Mouse (Mus musculus): ENCODE data around the gene Akap6.

Akap6 gene

GRCm38 (mm10) chr12:52850332-52851036, 151.3 kb downstream of the Akap6 start:
- no peaks in the 10 kb centered on the region for H3K9me3 ChIP-seq (ENCODE audit: low read length)
- H3K36me3 ChIP-seq (ENCODE audit: insufficient read depth, low read length) = no peaks in the 10 kb centered on the region
- H3K4me1 ChIP-seq (replicated peaks; ENCODE audit: low read depth, low read length) = no peaks in the 10 kb centered on the region
- H3K4me3 ChIP-seq (replicated peaks; ENCODE audit: low read length) = no peak overlapping the region
- no peaks in the 10 kb centered on the region for H3K27me3 ChIP-seq (ENCODE audit: insufficient read depth, low read length)
- TF ChIP-seq POU5F1 (IDR thresholded peaks at IDR 0.05; ENCODE audit: borderline replicate concordance, low read length) = no peak
- TF ChIP-seq CTCF (conservative IDR thresholded peaks at IDR 0.05; ENCODE audit: low read length) = no peak
- TF ChIP-seq NANOG (IDR thresholded peaks at IDR 0.05; ENCODE audit: borderline replicate concordance, low read length) = no peak

GRCm38 (mm10) chr12:52851221-52851620, 152.0 kb downstream of the Akap6 start:
- Histone ChIP-seq H3K4me1 (replicated peaks; ENCODE audit: low read depth, low read length) (no peaks in the 10 kb centered on the region), H3K9me3 (ENCODE audit: low read length) (no peaks in the 10 kb centered on the region), H3K27me3 (ENCODE audit: insufficient read depth, low read length) (no peaks in the 10 kb centered on the region), H3K4me3 (replicated peaks; ENCODE audit: low read length) (no peak overlapping the region), H3K36me3 (ENCODE audit: insufficient read depth, low read length) (no peaks in the 10 kb centered on the region)
- no peak for TF ChIP-seq POU5F1 (IDR thresholded peaks at IDR 0.05; ENCODE audit: borderline replicate concordance, low read length)
- no peak for TF ChIP-seq NANOG (IDR thresholded peaks at IDR 0.05; ENCODE audit: borderline replicate concordance, low read length)
- TF ChIP-seq CTCF (conservative IDR thresholded peaks at IDR 0.05; ENCODE audit: low read length) = no peak

GRCm38 (mm10) chr12:52854236-52854679, 155.1 kb downstream of the Akap6 start:
- Histone ChIP-seq H3K27me3 (ENCODE audit: insufficient read depth, low read length) (no peaks in the 10 kb centered on the region), H3K4me3 (replicated peaks; ENCODE audit: low read length) (no peak overlapping the region), H3K4me1 (replicated peaks; ENCODE audit: low read depth, low read length) (no peaks in the 10 kb centered on the region), H3K36me3 (ENCODE audit: insufficient read depth, low read length) (no peaks in the 10 kb centered on the region), H3K9me3 (ENCODE audit: low read length) (no peaks in the 10 kb centered on the region)
- TF ChIP-seq NANOG (IDR thresholded peaks at IDR 0.05; ENCODE audit: borderline replicate concordance, low read length) (no peak), POU5F1 (IDR thresholded peaks at IDR 0.05; ENCODE audit: borderline replicate concordance, low read length) (no peak), CTCF (conservative IDR thresholded peaks at IDR 0.05; ENCODE audit: low read length) (no peak)

GRCm38 (mm10) chr12:52856104-52856503, 156.9 kb downstream of the Akap6 start:
- H3K4me3 ChIP-seq (replicated peaks; ENCODE audit: low read length) = no peak overlapping the region
- no peaks in the 10 kb centered on the region for H3K27me3 ChIP-seq (ENCODE audit: insufficient read depth, low read length)
- H3K4me1 ChIP-seq (replicated peaks; ENCODE audit: low read depth, low read length) = no peaks in the 10 kb centered on the region
- TF ChIP-seq POU5F1 (IDR thresholded peaks at IDR 0.05; ENCODE audit: borderline replicate concordance, low read length) = no peak
- no peaks in the 10 kb centered on the region for H3K9me3 ChIP-seq (ENCODE audit: low read length)
- no peaks in the 10 kb centered on the region for H3K36me3 ChIP-seq (ENCODE audit: insufficient read depth, low read length)

GRCm38 (mm10) chr12:52857306-52857705, 158.1 kb downstream of the Akap6 start:
- Histone ChIP-seq H3K4me1 (replicated peaks; ENCODE audit: low read depth, low read length) (no peaks in the 10 kb centered on the region), H3K4me3 (replicated peaks; ENCODE audit: low read length) (no peak overlapping the region), H3K36me3 (ENCODE audit: insufficient read depth, low read length) (no peaks in the 10 kb centered on the region), H3K9me3 (ENCODE audit: low read length) (no peaks in the 10 kb centered on the region), H3K27me3 (ENCODE audit: insufficient read depth, low read length) (no peaks in the 10 kb centered on the region)
- TF ChIP-seq POU5F1 (IDR thresholded peaks at IDR 0.05; ENCODE audit: borderline replicate concordance, low read length) = no peak

GRCm38 (mm10) chr12:52861922-52862321, 162.7 kb downstream of the Akap6 start:
- Histone ChIP-seq H3K27me3 (ENCODE audit: insufficient read depth, low read length) (no peaks in the 10 kb centered on the region), H3K36me3 (ENCODE audit: insufficient read depth, low read length) (no peaks in the 10 kb centered on the region), H3K4me3 (replicated peaks; ENCODE audit: low read length) (no peak overlapping the region), H3K9me3 (ENCODE audit: low read length) (peaks cover 6% of the 10 kb centered on the region; the same call in 1 of the 2 replicates), H3K4me1 (replicated peaks; ENCODE audit: low read depth, low read length) (no peaks in the 10 kb centered on the region; the same call in 1 of the 2 replicates)
- TF ChIP-seq NANOG (IDR thresholded peaks at IDR 0.05; ENCODE audit: borderline replicate concordance, low read length) = no peak
- TF ChIP-seq POU5F1 (IDR thresholded peaks at IDR 0.05; ENCODE audit: borderline replicate concordance, low read length) = no peak
- no peak for TF ChIP-seq CTCF (conservative IDR thresholded peaks at IDR 0.05; ENCODE audit: low read length)

- Histone ChIP-seq H3K9me3 (ENCODE audit: low read length) (peaks cover 6% of the 10 kb centered on the region; the same call in 1 of the 2 replicates), H3K4me1 (replicated peaks; ENCODE audit: low read depth, low read length) (no peaks in the 10 kb centered on the region; the same call in 1 of the 2 replicates), H3K4me3 (replicated peaks; ENCODE audit: low read length) (no peak overlapping the region), H3K27me3 (ENCODE audit: insufficient read depth, low read length) (no peaks in the 10 kb centered on the region), H3K36me3 (ENCODE audit: insufficient read depth, low read length) (no peaks in the 10 kb centered on the region)
- no peak for TF ChIP-seq POU5F1 (IDR thresholded peaks at IDR 0.05; ENCODE audit: borderline replicate concordance, low read length)
- no peak for TF ChIP-seq NANOG (IDR thresholded peaks at IDR 0.05; ENCODE audit: borderline replicate concordance, low read length)
- no peak for TF ChIP-seq CTCF (conservative IDR thresholded peaks at IDR 0.05; ENCODE audit: low read length)
Observed at GRCm38 (mm10) chr12:52868000-52868624, 168.9 kb downstream of the Akap6 start.

- no peaks in the 10 kb centered on the region for H3K4me1 ChIP-seq (replicated peaks; ENCODE audit: low read depth, low read length)
- no peaks in the 10 kb centered on the region for H3K27me3 ChIP-seq (ENCODE audit: insufficient read depth, low read length)
- no peaks in the 10 kb centered on the region for H3K36me3 ChIP-seq (ENCODE audit: insufficient read depth, low read length)
- H3K4me3 ChIP-seq (replicated peaks; ENCODE audit: low read length) = no peak overlapping the region
- no peaks in the 10 kb centered on the region for H3K9me3 ChIP-seq (ENCODE audit: low read length)
- TF ChIP-seq POU5F1 (IDR thresholded peaks at IDR 0.05; ENCODE audit: borderline replicate concordance, low read length) (no peak), CTCF (conservative IDR thresholded peaks at IDR 0.05; ENCODE audit: low read length) (no peak), NANOG (IDR thresholded peaks at IDR 0.05; ENCODE audit: borderline replicate concordance, low read length) (no peak)
Observed at GRCm38 (mm10) chr12:52871604-52872003, 172.4 kb downstream of the Akap6 start.

Data from E14TG2a.4 (cell line).